Mouse (Mus musculus): ENCODE measurements around the gene Cox19.

Cox19 gene

GRCm38 (mm10) chr5:139294089-139294488, 57.1 kb downstream of the Cox19 start:
- no peak for DNase-seq (ENCODE audit: low spot score)

DNA sequence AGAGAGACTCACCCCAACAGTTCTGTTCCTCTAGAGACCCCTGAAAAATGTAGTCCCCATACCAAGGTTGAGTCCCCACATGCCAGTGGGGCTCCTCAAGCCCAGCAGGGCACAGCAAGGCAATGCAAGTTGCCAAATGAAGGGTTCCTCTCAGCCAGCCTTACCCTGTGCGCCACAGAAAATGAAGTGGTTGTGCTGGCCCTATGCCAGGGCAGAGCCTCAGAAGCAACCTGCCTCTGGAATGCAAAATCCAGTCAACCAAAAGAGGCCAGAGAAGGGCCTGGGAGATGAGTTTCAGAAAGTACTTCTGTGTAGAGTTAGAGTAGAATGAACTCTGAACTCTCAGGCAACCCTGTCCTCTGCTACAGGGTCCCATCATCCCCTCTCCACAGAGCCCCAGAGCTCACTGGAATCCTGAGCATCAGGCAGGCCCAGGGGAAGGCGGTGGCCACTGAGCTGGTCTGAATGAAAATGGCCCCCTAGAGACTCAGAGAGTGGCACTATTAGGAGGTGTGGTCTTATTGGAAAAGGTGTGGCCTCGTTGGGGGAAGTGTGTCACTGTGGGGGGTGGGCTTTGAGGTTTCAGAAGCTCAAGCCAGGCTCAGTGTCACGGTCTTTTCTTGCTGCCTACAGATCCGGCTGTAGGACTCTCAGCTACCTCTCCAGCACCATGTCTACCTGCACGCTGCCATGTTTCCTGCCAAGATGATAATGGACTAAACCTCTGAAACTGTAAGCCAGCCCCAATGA, 59.2 kb downstream of the Cox19 start:
- no peak for DNase-seq (ENCODE audit: low spot score)

- DNase-seq (ENCODE audit: low spot score) = no peak
These were observed 60.6 kb downstream of the Cox19 start for GRCm38 (mm10) chr5:139290467-139291259.

DNA sequence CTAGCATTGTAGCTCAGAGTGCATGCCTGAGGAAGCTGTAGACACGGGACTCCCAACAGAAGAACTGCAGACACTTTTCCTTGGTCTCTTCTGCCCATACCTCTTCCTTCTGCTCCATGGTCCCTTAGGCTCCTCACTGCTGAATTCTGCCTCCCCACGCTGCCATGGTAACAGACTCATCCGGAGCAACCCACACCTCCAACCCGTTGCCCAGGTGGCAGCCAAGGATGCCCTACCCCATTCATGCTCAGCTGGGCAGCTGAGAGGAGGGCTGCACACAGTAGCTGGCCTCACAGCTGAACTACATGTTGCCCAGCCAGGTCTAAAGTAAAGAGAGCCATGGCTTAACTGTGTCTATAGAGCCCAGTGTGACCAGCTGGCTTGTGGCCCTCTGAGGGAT, 62.6 kb downstream of the Cox19 start:
- DNase-seq (ENCODE audit: low spot score) = no peak

DNA sequence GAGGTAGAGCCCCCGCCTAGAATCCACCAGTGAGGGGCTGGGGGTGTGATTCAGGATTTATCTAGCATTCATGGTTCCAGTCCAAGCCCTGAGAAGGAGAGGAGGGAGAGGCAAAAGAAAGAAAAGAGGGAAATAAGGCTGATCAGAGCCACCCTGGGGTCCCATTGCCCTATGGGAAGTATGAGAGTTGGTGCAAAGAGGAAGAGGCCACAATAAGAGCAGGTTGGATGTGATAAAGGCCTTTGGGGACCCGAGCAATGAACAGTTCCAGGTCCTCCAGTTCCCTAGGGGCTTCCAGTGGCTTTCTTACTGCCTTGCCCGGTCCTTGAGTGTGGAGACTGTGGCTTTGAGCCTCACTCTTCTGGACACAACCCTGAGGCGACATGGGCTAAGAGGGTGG, 63.4 kb downstream of the Cox19 start:
- DNase-seq (ENCODE audit: low spot score) = no peak

- no peak for DNase-seq (ENCODE audit: low spot score)
These were observed 64.1 kb downstream of the Cox19 start for GRCm38 (mm10) chr5:139287099-139287498.
